Mouse (Mus musculus) lung, adult 2 months (tissue): ENCODE measurements around the gene Thbs1.

ENCODE experiments used
- CTCF ChIP-seq: fragments of 200-500 bp; IDR thresholded peaks from 2 replicates; pipeline ENCODE4 v1.5.1; 2011; ENCODE audit warnings: mild to moderate bottlenecking, low read length, control low read depth; ENCODE audit not compliant: insufficient read depth
- POLR2A ChIP-seq: fragments of 200-500 bp; IDR thresholded peaks from 2 replicates; pipeline ENCODE4 v1.6.1; 2011; ENCODE audit warnings: low read depth, mild to moderate bottlenecking, control low read depth, low read length, borderline replicate concordance; ENCODE audit errors: extremely low read depth

GRCm38 (mm10) chr2:118124437-118124836 is 12.8 kb downstream of the Thbs1 start:
- TF ChIP-seq CTCF (no peak), POLR2A (no peak)
